Mouse (Mus musculus): Measurements from ENCODE around the gene Nelfb. TPM values are rescaled to one million over a fixed set of nuclear protein-coding genes. Genes with fewer than 3 reads are reported as not detected.

The Nelfb gene
- polyA plus RNA-seq, 2 experiments: 84.4 to 88.4 TPM

GRCm38 (mm10) chr2:25237522-25237921 lies 26.2 kb upstream of the Nelfb start:
- no peak for TF ChIP-seq POLR2A (IDR thresholded peaks at IDR 0.05; ENCODE audit: borderline replicate concordance, extremely low read depth, insufficient read depth, insufficient read length)
- 53% methylated on average over 4 of the region's 4 CpGs for WGBS

GRCm38 (mm10) chr2:25236614-25237013 lies 25.3 kb upstream of the Nelfb start, which contains the start of gene Rnf224:
TSS of gene Rnf224 (minus strand) at chr2:25236787.
- H3K4me1 ChIP-seq (ENCODE audit: control insufficient read depth, insufficient read depth, low read length): peaks cover 12% of the 10 kb centered on the region; the same call in 1 of the 2 replicates
- no peaks in the 10 kb centered on the region for H3K36me3 ChIP-seq (ENCODE audit: control insufficient read depth, insufficient read depth, low read length)
- H3K4me2 ChIP-seq (replicated peaks; ENCODE audit: low read depth, low read length, severe bottlenecking): no peak within 1 kb of the TSS
- H3K9ac ChIP-seq (ENCODE audit: low read depth, low read length, severe bottlenecking): no peak within 1 kb of the TSS
- TF ChIP-seq POLR2A (IDR thresholded peaks at IDR 0.05; ENCODE audit: borderline replicate concordance, extremely low read depth, insufficient read depth, insufficient read length): no peak
- no peak for DNase-seq (ENCODE audit: low spot score)
- no peak for ATAC-seq (ENCODE audit: low FRiP score, low read depth)
- WGBS: 37% methylated on average over 8 of the region's 8 CpGs
- no peak within 1 kb of the TSS for H3K27ac ChIP-seq (replicated peaks; ENCODE audit: low read depth, low read length)
- H3K9me3 ChIP-seq (ENCODE audit: control insufficient read depth, low read length): no peaks in the 10 kb centered on the region
- peaks cover 6% of the 10 kb centered on the region for H3K27me3 ChIP-seq (ENCODE audit: control insufficient read depth, insufficient read depth, low read length)
- no peak within 1 kb of the TSS for H3K4me3 ChIP-seq (replicated peaks; ENCODE audit: low read length)

More at GRCm38 (mm10) chr2:25237522-25237921, 26.2 kb upstream of the Nelfb start:
- H3K27me3 ChIP-seq (ENCODE audit: control insufficient read depth, insufficient read depth, low read length): peaks cover 8% of the 10 kb centered on the region
- H3K27ac ChIP-seq (replicated peaks; ENCODE audit: low read depth, low read length): no peak overlapping the region
- H3K9me3 ChIP-seq (ENCODE audit: control insufficient read depth, low read length): no peaks in the 10 kb centered on the region
- H3K36me3 ChIP-seq (ENCODE audit: control insufficient read depth, insufficient read depth, low read length): no peaks in the 10 kb centered on the region
- peaks cover 12% of the 10 kb centered on the region; the same call in 1 of the 2 replicates for H3K4me1 ChIP-seq (ENCODE audit: control insufficient read depth, insufficient read depth, low read length)
- H3K4me3 ChIP-seq (replicated peaks; ENCODE audit: low read length): no peak overlapping the region
- no peak for ATAC-seq (ENCODE audit: low FRiP score, low read depth)
- H3K9ac ChIP-seq (ENCODE audit: low read depth, low read length, severe bottlenecking): no peak overlapping the region
- no peak overlapping the region for H3K4me2 ChIP-seq (replicated peaks; ENCODE audit: low read depth, low read length, severe bottlenecking)
- DNase-seq (ENCODE audit: low spot score): no peak

GRCm38 (mm10) chr2:25234551-25235220 lies 23.4 kb upstream of the Nelfb start:
- 61% methylated on average over 5 of the region's 5 CpGs for WGBS
- ATAC-seq (ENCODE audit: low FRiP score, low read depth) (no peak), DNase-seq (ENCODE audit: low spot score) (no peak)
- Histone ChIP-seq H3K9ac (ENCODE audit: low read depth, low read length, severe bottlenecking) (no peak overlapping the region), H3K9me3 (ENCODE audit: control insufficient read depth, low read length) (no peaks in the 10 kb centered on the region), H3K4me2 (replicated peaks; ENCODE audit: low read depth, low read length, severe bottlenecking) (no peak overlapping the region), H3K27ac (replicated peaks; ENCODE audit: low read depth, low read length) (no peak overlapping the region), H3K27me3 (ENCODE audit: control insufficient read depth, insufficient read depth, low read length) (no peaks in the 10 kb centered on the region), H3K36me3 (ENCODE audit: control insufficient read depth, insufficient read depth, low read length) (no peaks in the 10 kb centered on the region), H3K4me1 (ENCODE audit: control insufficient read depth, insufficient read depth, low read length) (no peaks in the 10 kb centered on the region), H3K4me3 (replicated peaks; ENCODE audit: low read length) (no peak overlapping the region)
- TF ChIP-seq POLR2A (IDR thresholded peaks at IDR 0.05; ENCODE audit: borderline replicate concordance, extremely low read depth, insufficient read depth, insufficient read length): no peak

- Histone ChIP-seq H3K36me3 (ENCODE audit: control insufficient read depth, insufficient read depth, low read length) (no peaks in the 10 kb centered on the region), H3K9me3 (ENCODE audit: control insufficient read depth, low read length) (no peaks in the 10 kb centered on the region), H3K9ac (ENCODE audit: low read depth, low read length, severe bottlenecking) (no peak within 1 kb of the TSS), H3K4me1 (ENCODE audit: control insufficient read depth, insufficient read depth, low read length) (no peaks in the 10 kb centered on the region), H3K4me3 (replicated peaks; ENCODE audit: low read length) (no peak within 1 kb of the TSS), H3K27ac (replicated peaks; ENCODE audit: low read depth, low read length) (no peak within 1 kb of the TSS), H3K27me3 (ENCODE audit: control insufficient read depth, insufficient read depth, low read length) (no peaks in the 10 kb centered on the region), H3K4me2 (replicated peaks; ENCODE audit: low read depth, low read length, severe bottlenecking) (no peak within 1 kb of the TSS)
- 95% methylated on average over 3 of the region's 3 CpGs for WGBS
- TF ChIP-seq POLR2A (IDR thresholded peaks at IDR 0.05; ENCODE audit: borderline replicate concordance, extremely low read depth, insufficient read depth, insufficient read length): no peak
- no peak for ATAC-seq (ENCODE audit: low FRiP score, low read depth)
- no peak for DNase-seq (ENCODE audit: low spot score)
Observed at GRCm38 (mm10) chr2:25234050-25234449, 22.8 kb upstream of the Nelfb start, which contains the start of gene Slc34a3. TSS of gene Slc34a3 (minus strand) at chr2:25234364.

GRCm38 (mm10) chr2:25233421-25233820 lies 22.1 kb upstream of the Nelfb start:
- TF ChIP-seq POLR2A (IDR thresholded peaks at IDR 0.05; ENCODE audit: borderline replicate concordance, extremely low read depth, insufficient read depth, insufficient read length): no peak
- Histone ChIP-seq H3K9ac (ENCODE audit: low read depth, low read length, severe bottlenecking) (no peak overlapping the region), H3K27me3 (ENCODE audit: control insufficient read depth, insufficient read depth, low read length) (no peaks in the 10 kb centered on the region), H3K27ac (replicated peaks; ENCODE audit: low read depth, low read length) (no peak overlapping the region), H3K36me3 (ENCODE audit: control insufficient read depth, insufficient read depth, low read length) (no peaks in the 10 kb centered on the region), H3K4me3 (replicated peaks; ENCODE audit: low read length) (no peak overlapping the region), H3K4me1 (ENCODE audit: control insufficient read depth, insufficient read depth, low read length) (peaks cover 3% of the 10 kb centered on the region; the same call in 1 of the 2 replicates), H3K4me2 (replicated peaks; ENCODE audit: low read depth, low read length, severe bottlenecking) (no peak overlapping the region), H3K9me3 (ENCODE audit: control insufficient read depth, low read length) (no peaks in the 10 kb centered on the region)
- no peak for DNase-seq (ENCODE audit: low spot score)
- 73% methylated on average over 4 of the region's 4 CpGs for WGBS
- ATAC-seq (ENCODE audit: low FRiP score, low read depth): no peak
